Mouse (Mus musculus) G1E (cell line): ENCODE measurements around the gene Bri3. TPM values are rescaled to one million over a fixed set of nuclear protein-coding genes. Genes with fewer than 3 reads are reported as not detected.

Source experiments
- ATAC-seq: 2 replicates; pipeline ENCODE4 v1.8.0; 2016; ENCODE audit warnings: mild to moderate bottlenecking; ENCODE audit not compliant: insufficient number of reproducible peaks, poor library complexity, low FRiP score, severe bottlenecking; ENCODE audit errors: extremely low read depth
- DNase-seq: peaks from one replicate; pipeline ENCODE4 v3.0.0; 2012; ENCODE audit warnings: low spot score
- H3K27me3 ChIP-seq: 2 replicates; pipeline ENCODE4 v1.6.1; 2012; ENCODE audit warnings: mild to moderate bottlenecking, low read length, inconsistent platforms; ENCODE audit not compliant: insufficient read depth
- H3K36me3 ChIP-seq: replicated peaks from 2 replicates; pipeline ENCODE3; 2012; ENCODE audit warnings: mild to moderate bottlenecking, inconsistent platforms
- H3K4me1 ChIP-seq: 2 replicates; pipeline ENCODE4 v1.6.1; 2012; ENCODE audit warnings: low read depth, low read length, inconsistent platforms, mixed read lengths; ENCODE audit not compliant: insufficient read depth
- H3K4me3 ChIP-seq: 2 replicates; pipeline ENCODE4 v1.5.1; 2012; ENCODE audit warnings: low read depth, mild to moderate bottlenecking, inconsistent platforms, low read length, moderate library complexity, mixed read lengths
- H3K9me3 ChIP-seq: replicated peaks from 2 replicates; pipeline ENCODE4 v1.6.1; 2012; ENCODE audit warnings: inconsistent platforms
- CTCF ChIP-seq: IDR thresholded peaks from 2 replicates; pipeline ENCODE4 v1.5.1; 2012; ENCODE audit warnings: low read depth, low read length, inconsistent platforms, mixed read lengths
- GATA1 ChIP-seq: IDR thresholded peaks from 2 replicates; pipeline ENCODE4 v1.6.1; 2012; ENCODE audit warnings: borderline replicate concordance, low read length, inconsistent platforms, mixed read lengths
- GATA2 ChIP-seq: IDR thresholded peaks from 2 replicates; pipeline ENCODE4 v1.6.1; 2012; ENCODE audit warnings: low read depth, low read length, inconsistent platforms, borderline replicate concordance
- POLR2AphosphoS5 ChIP-seq: IDR thresholded peaks from 2 replicates; pipeline ENCODE4 v1.6.1; 2012; ENCODE audit warnings: low read depth, low read length, inconsistent platforms; ENCODE audit not compliant: insufficient replicate concordance
- TAL1 ChIP-seq: conservative IDR thresholded peaks from 2 replicates; pipeline ENCODE4 v1.6.1; 2012; ENCODE audit warnings: low read depth, low read length, inconsistent platforms, mixed read lengths
- polyA plus RNA-seq: library from polyadenylated mRNA; stranded (reverse); fragments of >175 nt; gene quantifications from 2 replicates; pipeline ENCODE4 v1.2.3, GENCODE M21; 2012
- total RNA-seq, 2 experiments: library from RNA; stranded (forward) in 1 of 2; stranded (reverse) in 1 of 2; fragments of 200-1000 nt in 1 of 2; fragments of >200 nt in 1 of 2; fragmentation: Nextera tagmentation in 1 of 2; gene quantifications; 2 replicates each; pipeline ENCODE4 v1.2.3; 2014 to 2017

Gene Bri3
- total and polyA plus RNA-seq, 3 experiments: 33.0 to 63.4 (median 58.1) TPM

DNA sequence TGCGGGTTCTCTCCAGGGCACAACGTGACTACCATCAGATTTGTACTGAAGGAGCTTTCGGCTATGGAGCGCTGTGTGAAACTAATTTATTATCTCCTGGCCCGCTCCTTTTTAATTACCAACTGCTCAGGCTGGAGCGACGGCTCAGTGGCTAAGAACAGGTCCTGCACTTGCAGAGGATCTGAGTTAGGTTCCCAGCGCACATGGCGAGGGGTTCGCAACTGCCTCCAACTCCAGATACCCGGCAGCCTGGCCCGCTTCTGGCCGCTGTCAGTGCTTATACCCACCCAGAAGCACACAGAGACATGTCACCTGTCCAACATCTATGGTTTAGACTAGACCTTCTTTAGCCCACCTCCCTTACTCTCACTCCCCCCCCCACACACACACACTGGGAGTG, 35.7 kb downstream of the Bri3 start:
- ATAC-seq (no peak), DNase-seq (no peak)
- TF ChIP-seq GATA1 (no peak), GATA2 (no peak), POLR2AphosphoS5 (no peak), CTCF (no peak), TAL1 (no peak)
- Histone ChIP-seq H3K27me3 (0 out of 2 replicates have a peak, but pooled peaks cover 4% of the 10 kb centered on the region), H3K4me3 (no peak overlapping the region), H3K4me1 (peaks cover 9% of the 10 kb centered on the region), H3K9me3 (no peaks in the 10 kb centered on the region), H3K36me3 (peaks cover 7% of the 10 kb centered on the region)

DNA sequence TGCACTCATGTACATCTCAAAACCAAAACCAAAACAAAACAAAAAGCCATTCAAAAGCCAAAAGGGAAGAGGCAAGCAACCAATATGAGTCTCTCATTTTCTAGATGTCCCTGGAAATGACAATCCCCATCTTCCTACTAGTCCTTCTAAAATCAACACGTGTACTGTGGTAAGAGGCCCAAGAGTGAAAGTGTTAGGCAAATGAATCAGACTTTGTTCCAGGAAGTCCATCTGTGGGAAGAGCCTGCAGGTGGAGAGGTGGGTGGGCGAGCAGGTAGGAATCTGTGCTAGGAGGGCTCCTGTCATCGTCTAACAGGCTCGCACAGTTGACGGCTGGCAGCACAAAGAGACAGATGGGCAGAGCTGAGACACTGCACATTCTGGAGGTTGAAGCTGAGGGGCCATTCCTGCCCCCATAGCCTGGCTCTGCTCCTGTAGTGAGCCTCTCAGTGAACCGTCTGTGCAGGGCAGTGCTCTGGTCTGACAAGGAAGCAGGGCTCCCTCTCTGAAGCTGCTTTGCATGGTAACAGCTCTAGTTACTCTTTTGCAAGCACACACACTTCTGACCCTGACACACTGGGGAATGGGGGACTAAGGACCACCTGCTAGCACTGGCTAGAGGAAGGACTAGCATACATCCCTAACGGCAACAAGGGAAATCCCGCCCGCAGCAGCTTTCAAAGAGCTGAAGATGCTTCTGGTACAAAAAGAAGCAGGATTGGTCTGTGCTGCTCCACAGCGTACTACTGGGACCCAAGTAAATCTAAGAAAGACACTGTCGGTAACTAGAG, 38.4 kb downstream of the Bri3 start:
- Histone ChIP-seq H3K4me3 (no peak overlapping the region), H3K4me1 (no peaks in the 10 kb centered on the region), H3K9me3 (no peaks in the 10 kb centered on the region), H3K27me3 (0 out of 2 replicates have a peak, but pooled peaks cover 4% of the 10 kb centered on the region), H3K36me3 (peaks cover 7% of the 10 kb centered on the region)
- no peak for TF ChIP-seq TAL1
- no peak for TF ChIP-seq GATA2
- TF ChIP-seq GATA1: no peak
- no peak for TF ChIP-seq CTCF
- TF ChIP-seq POLR2AphosphoS5: no peak
- DNase-seq: no peak
- ATAC-seq: no peak

DNA sequence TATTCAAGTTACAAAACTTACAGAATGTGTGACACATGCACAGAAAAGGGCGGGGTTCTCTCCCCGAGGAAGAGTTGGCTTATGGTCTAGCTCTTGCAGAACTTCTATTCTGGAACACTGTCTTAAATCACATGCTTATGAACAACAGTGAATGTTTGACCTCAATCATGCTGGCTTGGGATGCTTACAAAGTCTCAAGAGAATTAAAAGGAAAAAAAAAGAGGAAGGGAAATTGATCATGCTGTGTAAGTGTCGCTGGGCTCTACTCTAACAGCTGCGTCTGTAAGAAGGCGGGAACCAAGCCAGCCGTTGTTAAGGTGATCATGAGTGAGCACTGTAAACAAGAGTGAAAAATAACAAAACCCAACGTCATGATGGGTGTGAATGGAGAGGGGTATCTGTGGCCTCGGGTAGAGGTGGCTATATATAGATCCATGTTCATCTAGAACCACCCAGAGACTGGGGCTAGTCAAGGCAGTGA, 39.4 kb downstream of the Bri3 start:
- ATAC-seq (no peak), DNase-seq (no peak)
- TF ChIP-seq CTCF (no peak), GATA1 (no peak), POLR2AphosphoS5 (no peak), GATA2 (no peak)
- Histone ChIP-seq H3K27me3 (0 out of 2 replicates have a peak, but pooled peaks cover 4% of the 10 kb centered on the region), H3K4me3 (no peak overlapping the region), H3K36me3 (peaks cover 3% of the 10 kb centered on the region), H3K4me1 (no peaks in the 10 kb centered on the region), H3K9me3 (no peaks in the 10 kb centered on the region)

DNA sequence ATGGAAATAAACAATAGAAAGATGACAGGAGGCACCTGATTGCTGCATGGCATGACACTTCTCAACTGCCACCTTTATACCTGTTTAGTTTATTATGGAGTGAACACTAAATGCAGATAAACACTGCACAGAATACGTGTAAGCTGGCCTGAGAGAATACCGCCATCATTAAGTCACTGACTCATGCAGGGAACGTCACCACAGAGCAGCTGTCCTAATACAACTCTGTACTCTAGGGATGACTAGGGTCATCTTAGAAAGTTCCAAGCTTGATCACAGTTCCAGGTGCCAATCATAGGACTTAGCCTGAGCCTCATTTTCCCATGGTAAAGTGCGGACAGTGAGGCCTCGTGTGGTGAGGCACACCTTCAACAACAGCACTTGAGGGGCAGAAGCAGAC, 40.4 kb downstream of the Bri3 start:
- ATAC-seq: no peak
- DNase-seq: no peak
- TF ChIP-seq CTCF: no peak
- Histone ChIP-seq H3K27me3 (0 out of 2 replicates have a peak, but pooled peaks cover 4% of the 10 kb centered on the region), H3K36me3 (no peaks in the 10 kb centered on the region), H3K4me3 (no peak overlapping the region), H3K9me3 (no peaks in the 10 kb centered on the region), H3K4me1 (no peaks in the 10 kb centered on the region)

DNA sequence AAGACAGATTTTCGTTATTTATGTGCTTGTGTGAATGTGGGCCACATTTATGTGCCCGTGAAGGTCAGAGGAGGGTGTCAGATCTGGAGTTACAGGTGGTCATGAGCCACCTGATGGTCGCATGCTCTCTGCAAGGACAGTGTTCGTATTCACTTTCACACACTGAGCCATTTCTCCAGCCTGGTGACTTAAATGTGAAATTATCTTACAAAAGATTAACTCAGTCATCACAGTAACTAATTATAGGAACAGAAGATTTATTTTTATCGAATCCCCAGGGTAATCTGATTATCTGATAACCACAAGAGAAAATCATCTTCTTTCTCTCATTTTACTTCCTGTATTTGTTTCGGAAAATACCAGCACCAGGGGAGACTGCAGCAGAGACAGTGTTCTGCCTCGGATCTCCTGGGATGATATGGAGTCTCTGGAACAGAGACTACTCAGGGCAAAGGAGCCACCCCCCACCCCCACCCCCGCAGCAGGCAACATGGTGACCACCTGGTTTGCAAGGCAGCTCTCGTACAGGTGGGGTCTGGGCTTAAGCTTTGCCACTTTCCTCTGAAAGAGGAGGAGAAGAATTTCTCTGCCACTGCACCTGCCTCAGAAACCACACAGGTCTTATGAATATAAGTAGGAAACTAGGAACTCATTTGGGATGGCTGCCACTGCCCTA, 42.5 kb downstream of the Bri3 start:
- H3K4me1 ChIP-seq: no peaks in the 10 kb centered on the region
- TF ChIP-seq POLR2AphosphoS5 (no peak), CTCF (no peak)
- no peaks in the 10 kb centered on the region for H3K9me3 ChIP-seq
- H3K36me3 ChIP-seq: no peaks in the 10 kb centered on the region
- H3K4me3 ChIP-seq: no peak overlapping the region
- DNase-seq (no peak), ATAC-seq (no peak)
- 0 out of 2 replicates have a peak, but pooled peaks cover 4% of the 10 kb centered on the region for H3K27me3 ChIP-seq

DNA sequence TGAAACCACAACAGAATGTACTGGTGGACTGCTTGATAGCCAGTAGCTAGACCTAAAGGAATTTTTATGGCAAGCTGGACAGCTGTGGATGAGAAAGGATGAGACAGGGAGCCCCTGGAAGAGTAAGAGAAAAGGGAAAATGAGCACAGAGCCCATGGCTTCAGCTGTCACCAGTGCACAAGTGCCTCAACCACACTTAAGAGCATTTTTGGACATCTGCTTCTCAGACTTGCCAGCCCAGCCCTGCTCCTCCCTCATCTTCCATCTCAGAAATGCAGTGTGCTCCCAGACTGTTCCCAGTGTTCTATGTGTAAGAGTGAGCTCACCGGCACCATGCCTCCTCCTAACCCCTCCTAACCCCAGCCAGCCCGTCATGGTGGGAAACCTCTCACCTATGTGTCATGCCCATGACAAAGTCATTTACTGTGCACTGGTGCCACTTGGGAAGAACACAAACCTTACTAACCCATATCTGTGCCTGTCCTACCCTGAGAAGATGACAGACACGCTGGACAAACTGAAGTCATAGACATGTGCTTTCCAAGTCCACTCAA, 43.1 kb downstream of the Bri3 start:
- Histone ChIP-seq H3K4me1 (no peaks in the 10 kb centered on the region), H3K36me3 (no peaks in the 10 kb centered on the region), H3K27me3 (0 out of 2 replicates have a peak, but pooled peaks cover 4% of the 10 kb centered on the region), H3K9me3 (no peaks in the 10 kb centered on the region), H3K4me3 (no peak overlapping the region)
- DNase-seq (no peak), ATAC-seq (no peak)
- TF ChIP-seq CTCF (no peak), GATA2 (no peak), POLR2AphosphoS5 (no peak), TAL1 (no peak), GATA1 (no peak)
